Mouse (Mus musculus): ENCODE results near the gene Mmp14.

GRCm38 (mm10) chr14:54487732-54488131 lies 56.3 kb downstream of the Mmp14 start:
- no peak for TF ChIP-seq POLR2A (IDR thresholded peaks at IDR 0.05; ENCODE audit: insufficient read depth, low read depth, low read length)
- no peak for TF ChIP-seq EP300 (IDR thresholded peaks at IDR 0.05; ENCODE audit: insufficient read depth, low read depth, low read length)
- TF ChIP-seq CTCF (IDR thresholded peaks at IDR 0.05) = no peak

Data from heart, adult 2 months (tissue).